Mouse (Mus musculus) heart, postnatal 0 days (tissue): ENCODE results near the gene Tmem184b.
A peak's percentile ranks its signal among the peaks of the same experiment; 100 is the strongest.

Experiments
- CTCF ChIP-seq: IDR thresholded peaks from 2 replicates; pipeline ENCODE4 v1.5.1; 2016; ENCODE audit warnings: antibody characterized with exemption, control low read depth, low read depth
- EP300 ChIP-seq: IDR thresholded peaks from 2 replicates; pipeline ENCODE4 v1.6.1; 2016; ENCODE audit warnings: antibody characterized with exemption, low read depth

DNA sequence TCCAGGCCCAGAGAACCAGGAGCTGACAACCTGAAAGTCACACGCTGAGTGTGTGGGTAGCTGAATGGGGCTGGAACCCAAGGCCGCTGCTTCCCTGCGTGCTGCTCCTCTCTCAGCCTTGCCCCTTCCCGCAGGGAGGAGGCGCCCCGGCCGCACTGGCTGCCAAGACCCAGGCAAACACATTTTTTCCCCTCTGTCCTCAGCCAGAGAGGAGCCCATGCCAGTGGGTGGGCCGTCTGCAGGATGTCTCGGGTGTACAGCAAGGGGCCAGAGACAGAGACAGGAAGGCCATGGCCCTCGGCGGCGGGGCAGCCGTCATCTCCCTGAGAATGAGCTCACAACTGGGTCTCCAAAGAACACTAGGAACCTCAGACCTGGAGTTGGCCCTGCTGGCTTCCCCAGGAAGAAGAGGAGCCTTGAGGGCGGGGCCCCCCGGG lies 52.0 kb downstream of the Tmem184b start:
- TF ChIP-seq CTCF = peak; percentile 20; the same call in 1 of the 2 replicates
- no peak for TF ChIP-seq EP300
